Mouse (Mus musculus) frontal cortex, postnatal 36 days (tissue): ENCODE measurements around the gene Mef2d.
A peak's percentile ranks its signal among the peaks of the same experiment; 100 is the strongest.

Experiments used
- DNase-seq, 2 experiments: peaks; one replicate each; pipeline ENCODE4 v3.0.0; 2022; ENCODE audit warnings: low spot score in 2 of 2

The Mef2d gene

GRCm38 (mm10) chr3:88178986-88179385 lies 36.8 kb downstream of the Mef2d start:
- DNase-seq, result no peak

- peak in 1 of 2 experiments; percentile 52 for DNase-seq
Observed at GRCm38 (mm10) chr3:88181374-88181773, 39.2 kb downstream of the Mef2d start.

GRCm38 (mm10) chr3:88186424-88186823 lies 44.3 kb downstream of the Mef2d start:
- no peak for DNase-seq

GRCm38 (mm10) chr3:88191146-88191545 lies 49.0 kb downstream of the Mef2d start:
- DNase-seq, result no peak

DNA sequence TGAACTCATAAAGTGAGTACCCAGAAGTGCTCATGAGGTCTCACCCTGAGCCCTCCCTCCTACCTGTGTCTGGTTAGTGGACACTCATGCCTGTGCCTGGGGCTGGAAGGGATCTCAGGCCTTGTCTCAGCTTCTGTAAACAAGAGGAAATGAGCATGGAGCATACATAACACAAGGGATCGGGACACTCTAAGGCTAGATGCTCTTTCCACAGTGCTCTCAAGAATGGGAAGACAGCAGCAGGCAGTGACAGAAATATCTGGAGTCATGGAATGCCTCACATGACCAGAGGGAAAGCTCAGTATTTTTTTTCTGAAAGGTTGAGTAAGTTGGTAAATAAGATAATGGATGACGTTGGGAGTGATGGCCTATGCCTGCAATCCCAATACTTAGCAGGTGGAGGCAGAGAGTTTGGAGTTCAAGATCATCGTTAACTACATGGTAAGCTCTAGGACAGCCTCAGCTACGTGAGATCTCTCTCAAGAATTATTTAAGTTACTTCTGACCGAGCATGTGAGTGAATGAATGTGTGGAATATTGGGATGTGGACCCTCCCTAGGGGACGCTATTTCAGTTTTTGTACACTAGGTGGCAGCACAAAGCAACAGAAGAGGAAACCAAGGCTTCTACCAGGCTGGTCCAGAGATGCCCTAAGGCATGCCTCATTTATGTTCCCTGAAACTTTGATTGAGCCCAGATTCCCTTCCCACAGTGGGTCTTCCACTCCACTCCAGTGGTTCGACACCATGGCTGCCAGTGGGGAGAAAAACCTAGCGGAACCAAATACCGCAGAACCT lies 49.8 kb downstream of the Mef2d start:
- peak in 1 of 2 experiments; percentile 66 for DNase-seq

GRCm38 (mm10) chr3:88197741-88198504 lies 55.8 kb downstream of the Mef2d start:
- DNase-seq, result no peak

DNA sequence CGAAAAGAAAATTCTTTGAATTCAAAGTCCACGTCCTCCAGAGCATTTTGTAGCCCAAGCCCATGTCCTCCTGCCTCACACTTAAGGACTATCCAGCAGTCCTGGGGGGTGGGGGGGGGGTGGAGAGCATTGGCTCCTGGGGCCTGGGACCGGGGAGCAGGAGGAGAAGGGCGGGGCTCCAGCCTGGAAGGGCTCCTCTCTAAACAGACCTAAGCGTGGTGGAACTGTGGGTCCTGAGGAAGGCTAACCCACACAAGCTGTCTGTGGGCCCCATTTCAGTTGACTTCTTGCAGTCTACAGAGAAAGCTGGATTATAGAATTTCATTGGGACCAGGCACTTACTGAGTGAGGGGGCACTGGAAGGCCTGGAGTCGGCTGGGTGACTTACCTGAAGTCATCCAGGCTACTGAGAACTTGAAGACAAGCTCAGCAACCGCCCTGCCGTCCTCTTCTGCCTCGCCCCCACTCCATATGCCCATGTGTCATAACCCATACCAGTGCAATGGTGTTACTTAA lies 56.4 kb downstream of the Mef2d start:
- no peak for DNase-seq

DNA sequence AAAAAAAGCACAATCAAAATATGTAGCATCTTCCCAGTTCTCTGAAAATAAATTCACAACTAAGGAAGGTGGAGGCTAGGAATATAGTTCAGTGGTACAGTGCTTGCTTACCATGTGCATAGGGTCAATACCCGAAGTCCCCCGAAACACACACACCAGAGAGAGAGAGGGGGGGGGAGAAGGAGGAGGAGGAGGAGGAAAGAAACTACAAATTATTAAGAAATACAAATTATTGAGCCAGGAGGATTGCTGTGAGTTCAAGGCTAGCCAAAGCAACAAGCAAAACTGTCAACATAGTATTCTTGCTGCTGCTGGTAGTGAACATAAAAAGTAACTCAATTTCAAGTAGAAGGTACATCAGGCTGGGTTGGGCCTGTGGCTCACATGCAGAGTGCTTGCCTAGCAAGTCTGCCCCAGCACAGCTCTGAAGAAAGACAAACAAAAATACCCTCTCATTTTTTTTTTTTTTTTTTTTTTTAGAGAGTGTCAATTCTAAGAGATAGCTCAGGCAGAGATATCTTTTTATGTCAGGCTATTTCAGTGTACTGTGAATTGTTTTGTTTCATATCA lies 57.5 kb downstream of the Mef2d start:
- no peak for DNase-seq

DNA sequence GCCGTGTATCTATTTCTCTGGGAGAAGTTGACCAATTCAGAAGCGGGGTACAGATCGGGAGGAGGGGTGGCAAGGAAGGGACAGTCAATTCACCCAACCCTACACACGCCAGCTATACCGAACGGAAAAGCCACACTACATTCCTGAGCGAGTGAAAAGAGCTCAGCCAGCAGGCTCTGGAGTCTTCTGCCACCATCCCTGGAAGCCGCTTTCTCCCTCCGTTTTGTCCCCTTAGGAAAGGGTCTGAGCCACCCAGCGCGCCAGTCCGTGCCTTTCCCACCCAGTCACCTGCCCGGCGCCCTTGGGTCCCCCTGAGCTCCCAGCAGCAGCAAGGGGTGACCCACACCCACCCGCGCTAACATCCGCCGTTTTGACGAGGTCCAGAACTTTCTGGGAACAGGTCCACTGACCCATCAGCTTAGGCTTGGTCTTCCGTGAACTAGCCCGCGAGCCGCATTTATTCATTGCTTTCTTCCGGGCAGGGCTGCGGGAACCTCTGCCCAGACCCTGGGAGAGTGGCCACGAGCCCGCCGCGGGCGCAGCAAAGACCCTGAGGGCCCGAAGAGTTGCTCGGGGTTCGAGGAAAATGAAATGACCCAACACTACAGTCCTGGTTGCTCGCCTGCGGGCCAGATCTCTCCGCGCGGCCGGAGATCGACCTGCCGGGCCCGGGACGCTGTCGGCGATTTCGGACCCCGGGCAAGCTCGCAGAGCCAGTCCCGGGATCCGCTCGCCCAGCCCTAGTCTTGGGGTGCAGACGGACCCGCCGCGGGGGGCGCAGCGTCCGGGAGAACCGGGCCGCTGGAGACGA lies 58.2 kb downstream of the Mef2d start:
- DNase-seq, result peak; percentile 19 to 55

DNA sequence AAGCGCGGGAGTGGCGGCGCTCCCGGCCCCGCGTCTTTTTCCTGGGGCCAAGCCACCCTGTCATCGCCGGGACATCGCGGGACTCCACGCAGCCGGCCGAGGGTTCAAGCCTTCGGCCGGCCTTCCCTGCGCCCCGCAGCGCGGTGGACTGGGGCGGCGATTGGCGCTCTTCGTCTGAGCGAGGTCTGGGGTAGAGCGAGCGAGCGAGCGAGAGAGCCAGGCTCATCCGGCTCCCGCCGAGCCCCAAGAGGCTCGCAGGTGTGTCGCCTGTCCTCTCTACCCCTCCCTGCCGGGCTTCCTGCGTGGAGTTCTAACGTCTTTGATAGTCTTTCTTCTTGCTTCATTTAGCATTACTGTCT lies 58.8 kb downstream of the Mef2d start:
- no peak for DNase-seq

DNA sequence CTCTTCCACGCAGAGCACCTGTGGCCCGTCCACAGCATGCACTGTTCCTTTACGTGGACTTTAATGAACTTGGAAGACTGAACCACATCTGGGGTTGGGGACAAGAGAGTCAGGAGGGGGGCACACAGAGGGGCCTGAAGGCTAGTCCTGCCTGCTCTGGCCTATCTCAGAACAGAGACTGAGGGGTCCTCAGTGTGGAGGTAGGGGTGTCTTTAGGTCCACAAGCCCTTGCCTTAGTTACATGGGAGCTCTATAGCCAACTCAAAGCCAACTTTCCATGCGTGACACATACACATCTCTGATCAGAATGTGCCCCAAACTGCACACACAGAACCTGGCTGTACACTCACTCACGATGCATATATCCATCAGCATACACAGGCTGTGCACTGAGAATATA lies 59.5 kb downstream of the Mef2d start:
- DNase-seq, result no peak

- DNase-seq, result peak in 1 of 2 experiments; percentile 17
Observed at GRCm38 (mm10) chr3:88202986-88203385, 60.8 kb downstream of the Mef2d start.

GRCm38 (mm10) chr3:88203456-88203855 lies 61.3 kb downstream of the Mef2d start:
- DNase-seq, result no peak

- DNase-seq, result peak; percentile 17 to 28
Observed at GRCm38 (mm10) chr3:88203999-88204700, 62.0 kb downstream of the Mef2d start.

GRCm38 (mm10) chr3:88204751-88205150 lies 62.6 kb downstream of the Mef2d start:
- peak; percentile 26 to 52 for DNase-seq

- peak; percentile 17 to 32 for DNase-seq
Observed at GRCm38 (mm10) chr3:88205176-88205562, 63.0 kb downstream of the Mef2d start.

- DNase-seq, result peak; percentile 9 to 35
Observed at GRCm38 (mm10) chr3:88205563-88206491, 63.7 kb downstream of the Mef2d start.

DNA sequence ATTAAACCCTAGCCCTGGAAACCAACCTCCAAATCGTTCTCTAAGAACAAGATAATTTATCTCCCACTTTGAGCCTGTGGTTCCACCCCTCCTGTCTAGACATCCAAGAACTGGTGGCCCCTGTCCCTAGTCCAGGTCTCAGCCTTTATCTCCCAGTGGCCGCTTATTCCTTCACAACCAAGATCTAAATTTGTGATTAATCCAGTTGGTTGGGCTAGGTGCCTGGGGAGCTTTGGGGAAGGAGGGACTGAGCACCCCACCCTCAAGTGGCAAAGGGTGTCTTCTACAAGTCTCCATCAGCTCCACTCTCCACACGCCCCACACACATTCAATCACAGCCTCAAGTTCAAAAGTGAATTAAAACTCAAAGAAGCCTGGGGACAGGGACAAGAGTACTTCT lies 64.3 kb downstream of the Mef2d start:
- peak; percentile 31 to 40 for DNase-seq

DNA sequence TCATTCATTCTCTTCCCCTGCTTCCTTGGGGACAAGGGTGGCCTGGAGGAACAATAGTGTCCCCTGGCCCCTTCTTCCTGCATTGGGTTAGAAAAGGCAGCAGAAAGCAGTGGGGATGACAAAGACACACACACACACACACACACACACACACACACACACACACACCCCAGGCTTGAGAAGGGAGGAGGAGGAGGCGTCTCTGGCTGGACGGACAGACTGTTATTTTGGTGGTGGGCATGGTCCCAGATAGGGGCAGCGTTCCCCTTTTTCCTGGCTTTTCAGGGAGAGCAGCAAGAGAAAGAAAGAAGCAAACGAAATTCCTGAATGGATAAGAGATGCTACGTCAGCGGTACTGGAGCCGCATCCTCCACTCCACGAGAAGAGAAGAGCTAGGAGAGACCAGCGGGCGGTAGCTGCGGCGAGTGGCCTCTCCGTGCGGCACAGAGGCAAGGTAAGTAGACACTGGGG lies 64.8 kb downstream of the Mef2d start:
- peak; percentile 75 to 81 for DNase-seq
